Mouse (Mus musculus) CH12.LX (cell line): ENCODE measurements around the gene Zbtb22. TPM values are rescaled to one million over a fixed set of nuclear protein-coding genes. Genes with fewer than 3 reads are reported as not detected.

Experiments used
- DNase-seq: peaks from one replicate; pipeline ENCODE4 v3.0.0-alpha.2; 2013; ENCODE audit errors: extremely low read depth
- H3K27ac ChIP-seq: 2 replicates; pipeline ENCODE4 v1.5.1; 2012; ENCODE audit warnings: low read depth, mild to moderate bottlenecking, control low read depth, moderate library complexity; ENCODE audit not compliant: insufficient read depth
- H3K27me3 ChIP-seq: replicated peaks from 2 replicates; pipeline ENCODE3; 2012; ENCODE audit warnings: inconsistent platforms
- H3K36me3 ChIP-seq, 2 experiments: replicated peaks in 1 of 2; 2 replicates each; pipeline versions ENCODE3 to v1.6.1; 2012; ENCODE audit warnings: inconsistent platforms in 1 of 2, low read length in 1 of 2, mild to moderate bottlenecking in 1 of 2, mixed read lengths in 1 of 2, moderate library complexity in 1 of 2; ENCODE audit not compliant: control insufficient read depth in 1 of 2, insufficient read depth in 1 of 2
- H3K4me1 ChIP-seq, 2 experiments: 2 replicates each; pipeline ENCODE4 v1.6.1; 2012; ENCODE audit warnings: inconsistent platforms in 1 of 2, moderate library complexity in 1 of 2; ENCODE audit not compliant: insufficient read depth in 2 of 2, control insufficient read depth in 1 of 2
- H3K4me2 ChIP-seq: 2 replicates; pipeline ENCODE4 v1.6.1; 2012; ENCODE audit warnings: low read depth, mild to moderate bottlenecking, control low read depth; ENCODE audit not compliant: poor library complexity, insufficient read depth, severe bottlenecking
- H3K4me3 ChIP-seq, 3 experiments: fragments of 150-350 bp in 1 of 3; sonication (generic) in 1 of 3; replicated peaks in 1 of 3; 2 replicates each; pipeline versions ENCODE3 to v1.5.1; 2011 to 2012; ENCODE audit warnings: low read depth in 2 of 3, low read length in 2 of 3, mild to moderate bottlenecking in 2 of 3, moderate library complexity in 2 of 3, control low read depth in 1 of 3, improper control_type of control experiment in 1 of 3, inconsistent platforms in 1 of 3, mixed read lengths in 1 of 3; ENCODE audit not compliant: poor library complexity in 1 of 3
- H3K79me2 ChIP-seq: replicated peaks from 2 replicates; pipeline ENCODE4 v1.6.1; 2012; ENCODE audit warnings: mild to moderate bottlenecking, moderate library complexity; ENCODE audit not compliant: control insufficient read depth, poor library complexity, insufficient read depth, severe bottlenecking; ENCODE audit errors: extremely low read depth
- H3K9ac ChIP-seq: 2 replicates; pipeline ENCODE4 v1.6.1; 2012; ENCODE audit warnings: low read depth, mild to moderate bottlenecking, control low read depth, moderate library complexity; ENCODE audit not compliant: insufficient read depth
- H3K9me3 ChIP-seq: replicated peaks from 2 replicates; pipeline ENCODE3; 2012; ENCODE audit warnings: low read length, inconsistent platforms, mixed read lengths
- BHLHE40 ChIP-seq: IDR thresholded peaks from 2 replicates; pipeline ENCODE4 v1.6.1; 2011; ENCODE audit warnings: mild to moderate bottlenecking, low read depth, low read length, improper control_type of control experiment
- CHD1 ChIP-seq: IDR thresholded peaks from 2 replicates; pipeline ENCODE4 v1.6.1; 2012; ENCODE audit warnings: low read depth, low read length, improper control_type of control experiment, inconsistent platforms
- CHD2 ChIP-seq: IDR thresholded peaks from 2 replicates; pipeline ENCODE4 v1.6.1; 2011; ENCODE audit warnings: low read length, improper control_type of control experiment
- CTCF ChIP-seq, 2 experiments: IDR thresholded peaks in 1 of 2; conservative IDR thresholded peaks in 1 of 2; 2 replicates each; pipeline ENCODE4 v1.5.1; 2011 to 2012; ENCODE audit warnings: low read depth in 2 of 2, low read length in 2 of 2, improper control_type of control experiment in 1 of 2, inconsistent platforms in 1 of 2, mild to moderate bottlenecking in 1 of 2, moderate library complexity in 1 of 2
- E2F4 ChIP-seq: IDR thresholded peaks from 2 replicates; pipeline ENCODE4 v1.6.1; 2011; ENCODE audit warnings: low read depth, low read length, improper control_type of control experiment; ENCODE audit not compliant: insufficient replicate concordance
- ELF1 ChIP-seq: IDR thresholded peaks from 2 replicates; pipeline ENCODE4 v1.6.1; 2014; ENCODE audit warnings: low read depth, mild to moderate bottlenecking, inconsistent platforms, low read length, improper control_type of control experiment
- EP300 ChIP-seq: IDR thresholded peaks from 2 replicates; pipeline ENCODE4 v1.6.1; 2011; ENCODE audit warnings: low read length, improper control_type of control experiment
- ETS1 ChIP-seq: conservative IDR thresholded peaks from 2 replicates; pipeline ENCODE4 v1.6.1; 2012; ENCODE audit warnings: low read depth, mild to moderate bottlenecking, inconsistent platforms, low read length, improper control_type of control experiment, moderate library complexity
- GABPA ChIP-seq: IDR thresholded peaks from 2 replicates; pipeline ENCODE4 v1.6.1; 2012; ENCODE audit warnings: low read depth, low read length, improper control_type of control experiment, inconsistent platforms; ENCODE audit not compliant: insufficient replicate concordance
- IRF4 ChIP-seq: IDR thresholded peaks from 2 replicates; pipeline ENCODE4 v1.6.1; 2014; ENCODE audit warnings: low read depth, mild to moderate bottlenecking, inconsistent platforms, low read length, improper control_type of control experiment
- JUN ChIP-seq: IDR thresholded peaks from 2 replicates; pipeline ENCODE4 v1.6.1; 2011; ENCODE audit warnings: low read depth, mild to moderate bottlenecking, low read length, improper control_type of control experiment, moderate library complexity; ENCODE audit not compliant: insufficient read depth
- JUND ChIP-seq: conservative IDR thresholded peaks from 2 replicates; pipeline ENCODE4 v1.6.1; 2011; ENCODE audit warnings: low read depth, low read length, improper control_type of control experiment
- MEF2A ChIP-seq: IDR thresholded peaks from 2 replicates; pipeline ENCODE4 v1.6.1; 2014; ENCODE audit warnings: low read depth, mild to moderate bottlenecking, inconsistent platforms, low read length, improper control_type of control experiment, borderline replicate concordance
- NELFE ChIP-seq: IDR thresholded peaks from 2 replicates; pipeline ENCODE4 v1.6.1; 2011; ENCODE audit warnings: low read depth, low read length, improper control_type of control experiment
- PAX5 ChIP-seq: IDR thresholded peaks from 2 replicates; pipeline ENCODE4 v1.6.1; 2012; ENCODE audit warnings: low read length, inconsistent platforms, mixed read lengths
- RAD21 ChIP-seq: IDR thresholded peaks from 2 replicates; pipeline ENCODE4 v1.6.1; 2011; ENCODE audit warnings: low read depth, mild to moderate bottlenecking, low read length, improper control_type of control experiment, moderate library complexity
- SIN3A ChIP-seq: IDR thresholded peaks from 2 replicates; pipeline ENCODE4 v1.6.1; 2012; ENCODE audit warnings: low read length, improper control_type of control experiment, inconsistent platforms
- SMC3 ChIP-seq: IDR thresholded peaks from 2 replicates; pipeline ENCODE4 v1.6.1; 2011; ENCODE audit warnings: low read depth, low read length, improper control_type of control experiment
- TBP ChIP-seq: conservative IDR thresholded peaks from 2 replicates; pipeline ENCODE4 v1.6.1; 2011; ENCODE audit warnings: low read depth, low read length, improper control_type of control experiment
- USF2 ChIP-seq: conservative IDR thresholded peaks from 2 replicates; pipeline ENCODE4 v1.6.1; 2011; ENCODE audit warnings: low read depth, low read length, improper control_type of control experiment
- ZC3H11A ChIP-seq: IDR thresholded peaks from 2 replicates; pipeline ENCODE4 v1.6.1; 2012; ENCODE audit warnings: low read depth, mild to moderate bottlenecking, inconsistent platforms, low read length, improper control_type of control experiment
- ZKSCAN1 ChIP-seq: IDR thresholded peaks from 2 replicates; pipeline ENCODE4 v1.6.1; 2012; ENCODE audit warnings: low read depth, inconsistent platforms, low read length, improper control_type of control experiment, borderline replicate concordance
- dilution Hi-C: fragments of 300-500 bp; cut with MboI; formaldehyde crosslinking; loops from 2 replicates; pipeline ENCODE4 v1.14.3; 2020; ENCODE audit warnings: low sequenced_read_pairs; ENCODE audit not compliant: extremely low pct_unique_long_range_greater_than_20kb, extremely low pct_ligation_motif_present
- in situ Hi-C: fragments of 300-500 bp; cut with MboI; formaldehyde crosslinking; loops from 3 replicates; pipeline ENCODE4 v1.14.3; 2019; ENCODE audit warnings: low sequenced_read_pairs, low pct_ligation_motif_present, low pct_unique_long_range_greater_than_20kb, mixed read lengths
- polyA plus RNA-seq: library from polyadenylated mRNA; unstranded; fragments of >175 nt; gene quantifications from 2 replicates; pipeline ENCODE4 v1.2.1, GENCODE M21; 2012; ENCODE audit warnings: low read depth; ENCODE audit not compliant: insufficient read length
- total RNA-seq, 2 experiments: library from RNA; depleted of rRNA; stranded (reverse); fragments of 300-350 nt in 1 of 2; fragments of >200 nt in 1 of 2; gene quantifications; 2 replicates each; pipeline ENCODE4 v1.2.3; 2012 to 2014

Gene Zbtb22
- total and polyA plus RNA-seq, 3 experiments, result 11.7 to 23.5 (median 20.3) TPM

DNA sequence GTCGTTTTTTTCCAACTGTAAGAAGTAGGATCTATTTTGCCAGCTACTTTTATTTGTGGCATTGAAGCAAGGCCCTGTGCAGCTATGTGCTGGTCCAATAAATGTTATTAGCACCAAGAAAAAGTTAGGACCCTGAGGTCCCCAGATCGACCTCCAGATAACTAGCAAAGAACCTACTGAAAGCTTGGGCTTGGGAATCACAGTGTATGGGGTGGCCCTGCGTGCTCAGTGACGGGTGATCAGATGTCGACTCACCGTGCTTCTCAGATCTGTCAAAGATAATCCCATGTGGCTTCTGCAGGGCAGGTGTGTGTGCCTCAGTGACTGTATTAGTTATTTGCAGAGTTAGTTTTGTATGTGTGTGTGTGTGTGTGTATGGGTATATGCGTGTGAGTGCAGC is 5.7 kb downstream of the Zbtb22 start:
- Histone ChIP-seq H3K4me3 (peak overlapping the region in 2 of 3 experiments; percentile 71 to 83), H3K79me2 (peaks cover 22% of the 10 kb centered on the region), H3K27me3 (no peaks in the 10 kb centered on the region), H3K27ac (no peak overlapping the region), H3K36me3 (peaks cover 51 to 70% of the 10 kb centered on the region in 2 experiments), H3K4me2 (peak overlapping the region; percentile 85), H3K4me1 (peaks cover 27 to 37% of the 10 kb centered on the region in 2 experiments), H3K9ac (no peak overlapping the region), H3K9me3 (peaks cover 10% of the 10 kb centered on the region)
- TF ChIP-seq JUND, result no peak
- no peak for TF ChIP-seq E2F4
- no peak for TF ChIP-seq GABPA
- no peak for TF ChIP-seq ELF1
- TF ChIP-seq CHD2, result no peak
- no peak for TF ChIP-seq MEF2A
- TF ChIP-seq BHLHE40, result no peak
- TF ChIP-seq ZC3H11A, result no peak
- no peak for TF ChIP-seq PAX5
- TF ChIP-seq ETS1, result no peak
- TF ChIP-seq CTCF (conservative IDR thresholded peaks at IDR 0.05 in 1 of 2, IDR thresholded peaks at IDR 0.05 in 1 of 2; ENCODE audit: low read depth in 2 of 2, low read length in 2 of 2), result no peak
- TF ChIP-seq SIN3A, result no peak
- no peak for TF ChIP-seq USF2
- TF ChIP-seq EP300, result no peak
- no peak for TF ChIP-seq NELFE
- no peak for TF ChIP-seq IRF4
- TF ChIP-seq TBP, result no peak
- TF ChIP-seq JUN, result no peak
- no peak for DNase-seq
- in situ Hi-C loops (no loop called here), dilution Hi-C loops (no loop called here)

GRCm38 (mm10) chr17:33924577-33925283 is 9.0 kb downstream of the Zbtb22 start:
- H3K27ac ChIP-seq, result no peak overlapping the region
- no peak overlapping the region for H3K9ac ChIP-seq
- H3K9me3 ChIP-seq, result peaks cover 3% of the 10 kb centered on the region
- no peaks in the 10 kb centered on the region for H3K27me3 ChIP-seq
- H3K36me3 ChIP-seq, result peaks cover 61 to 78% of the 10 kb centered on the region in 2 experiments
- in situ Hi-C loops, result no loop called here
- H3K4me2 ChIP-seq, result no peak overlapping the region
- TF ChIP-seq BHLHE40, result no peak
- no peak for TF ChIP-seq ZC3H11A
- TF ChIP-seq RAD21, result peak; percentile 56
- peak; percentile 55 for TF ChIP-seq SMC3
- TF ChIP-seq ZKSCAN1, result no peak
- no peak for TF ChIP-seq CHD1
- TF ChIP-seq CTCF (conservative IDR thresholded peaks at IDR 0.05 in 1 of 2, IDR thresholded peaks at IDR 0.05 in 1 of 2; ENCODE audit: low read depth in 2 of 2, low read length in 2 of 2), result peak; percentile 39 to 69; a peak in 3 of 4 replicates
- dilution Hi-C loops, result no loop called here
- H3K79me2 ChIP-seq, result peaks cover 24% of the 10 kb centered on the region
- H3K4me3 ChIP-seq, result no peak overlapping the region
- peaks cover 5 to 24% of the 10 kb centered on the region in 2 experiments; a peak in 3 of 4 replicates for H3K4me1 ChIP-seq
- peak; percentile 75 for DNase-seq
